ENCODE assay signal across 30 mouse cellular contexts in the genomic region with DNA sequence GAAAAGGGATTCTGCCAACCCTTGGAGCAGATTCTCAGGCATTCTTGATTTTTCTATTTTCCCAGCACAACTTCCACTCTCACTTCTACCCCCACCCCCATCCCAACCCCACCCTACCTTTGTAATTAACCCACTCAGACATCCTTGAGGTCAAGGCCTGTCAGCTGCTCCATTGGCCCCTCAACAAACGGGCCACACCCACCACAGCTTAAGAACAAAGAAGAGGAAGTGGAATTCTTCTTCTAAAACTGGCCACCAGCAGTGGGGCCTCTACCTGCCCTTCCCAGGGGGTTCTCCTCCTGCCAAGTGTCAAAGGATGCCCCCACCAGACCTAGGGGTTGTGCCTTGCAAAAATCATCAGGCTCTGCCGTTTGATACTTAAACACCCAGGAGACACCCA. TPM values are rescaled to one million over a fixed set of nuclear protein-coding genes. Genes with fewer than 3 reads are reported as not detected.
DNase-seq lines count a peak whose midpoint lies in the region; ATAC-seq lines count a peak whose summit lies in the region.
"Had no signal": no experiment of that assay in that cellular context is flagged by ENCODE, and none has a peak within 500 bp of the region (broad histone marks: within the 10 kb centered on the region; RNA-seq: fewer than 3 reads in every experiment).

No protein-coding gene starts in this region.

- 0 out of 2 replicates have a peak overlapping the region, but pooled peaks have one; percentile 23 for H3K27ac ChIP-seq in hindbrain, embryonic 10.5 days
- H3K27ac ChIP-seq in hindbrain, embryonic 12.5 days: no peak overlapping the region
- H3K27ac ChIP-seq: embryonic facial prominence, embryonic 13.5 days; gastrocnemius, adult 2 months; hindbrain, embryonic 14.5 days; midbrain, embryonic 15.5 days had no signal

- WGBS in hindbrain, embryonic 10.5 days: 55% methylated on average over 2 of the region's 2 CpGs
- 47% methylated on average over 2 of the region's 2 CpGs for WGBS in hindbrain, embryonic 12.5 days

- intact Hi-C loops in left cerebral cortex, postnatal 36 days (cut with DNase I): no loop called here

- peaks cover 42% of the 10 kb centered on the region for H3K4me1 ChIP-seq in hindbrain, embryonic 10.5 days (replicated peaks)
- peaks cover 20% of the 10 kb centered on the region for H3K4me1 ChIP-seq in hindbrain, embryonic 12.5 days
- H3K4me1 ChIP-seq: megakaryocyte, embryonic 14.5 days had no signal

- ATAC-seq in hindbrain, embryonic 12.5 days (ENCODE audit: low FRiP score): no peak
- ATAC-seq: activated CD4-positive, CD25-positive, alpha-beta regulatory T cell, adult 4 months; forebrain, embryonic 14.5 days; liver, postnatal 0 days; midbrain, embryonic 15.5 days; Patski had no signal

- H3K4me2 ChIP-seq in hindbrain, embryonic 12.5 days (replicated peaks): no peak overlapping the region
- H3K4me2 ChIP-seq: embryonic facial prominence, embryonic 13.5 days; heart, embryonic 12.5 days; hindbrain, embryonic 14.5 days; midbrain, embryonic 15.5 days had no signal

- H3K4me3 ChIP-seq in hindbrain, embryonic 10.5 days: no peak overlapping the region
- H3K4me3 ChIP-seq in hindbrain, embryonic 12.5 days: no peak overlapping the region
- H3K4me3 ChIP-seq: embryonic facial prominence, embryonic 13.5 days; erythroblast, embryonic 14.5 days; gastrocnemius, adult 2 months; heart, embryonic 12.5 days; megakaryocyte, embryonic 14.5 days; midbrain, embryonic 15.5 days; myocyte had no signal

- H3K9me3 ChIP-seq in hindbrain, embryonic 10.5 days: no peaks in the 10 kb centered on the region
- H3K9me3 ChIP-seq in hindbrain, embryonic 12.5 days (replicated peaks): no peaks in the 10 kb centered on the region
- H3K9me3 ChIP-seq: embryonic facial prominence, embryonic 13.5 days; heart, embryonic 12.5 days; megakaryocyte, embryonic 14.5 days; midbrain, embryonic 15.5 days had no signal

- no peak for DNase-seq in hindbrain, embryonic 10.5 days (ENCODE audit: low spot score)
- peak; percentile 49 to 57 for DNase-seq in spleen, postnatal 36 days (ENCODE audit: low spot score in 2 of 2)
- no peak for DNase-seq in spleen, postnatal 14 days (ENCODE audit: low spot score in 2 of 2)
- peak; percentile 90 for DNase-seq in R1 (ENCODE audit: low read depth, low spot score)
- DNase-seq in splenic B cell, adult 2 months (ENCODE audit: low read depth, low spot score): peak; percentile 19
- no peak for DNase-seq in left cerebral cortex, postnatal 36 days (ENCODE audit: low spot score in 2 of 2)
- no peak for DNase-seq in adrenal gland, adult (ENCODE audit: inconsistent age in 2 of 2, low spot score in 1 of 2)
- DNase-seq: adrenal gland, postnatal 14 days; cerebellum, adult 2 months; cerebellum, postnatal 25 days; gastrocnemius, adult 2 months; heart, postnatal 10 days; kidney, adult 9 months; kidney, postnatal 14 days; liver, postnatal 0 days; lung, postnatal 10 days; right cerebral cortex, postnatal 14 days; thymus, adult 18-20 months; thymus, postnatal 4 days had no signal

- H3K9ac ChIP-seq in hindbrain, embryonic 12.5 days: no peak overlapping the region
- H3K9ac ChIP-seq: embryonic facial prominence, embryonic 13.5 days; heart, embryonic 12.5 days; hindbrain, embryonic 14.5 days; liver, postnatal 0 days; midbrain, embryonic 15.5 days had no signal

- H3K36me3 ChIP-seq in hindbrain, embryonic 10.5 days: no peaks in the 10 kb centered on the region; the same call in 1 of the 2 replicates
- H3K36me3 ChIP-seq in hindbrain, embryonic 12.5 days: peaks cover 8% of the 10 kb centered on the region
- no peaks in the 10 kb centered on the region for H3K36me3 ChIP-seq in splenic B cell, adult 2 months (ENCODE audit: control insufficient read depth, insufficient read depth, low read length, poor library complexity, severe bottlenecking)
- H3K36me3 ChIP-seq: heart, embryonic 12.5 days had no signal

- H3K27me3 ChIP-seq in hindbrain, embryonic 10.5 days (ENCODE audit: insufficient read depth, poor library complexity, severe bottlenecking): peaks cover 6% of the 10 kb centered on the region; the same call in 1 of the 2 replicates
- H3K27me3 ChIP-seq in hindbrain, embryonic 12.5 days: no peaks in the 10 kb centered on the region
- H3K27me3 ChIP-seq in splenic B cell, adult 2 months (ENCODE audit: control insufficient read depth, insufficient read depth, low read length, poor library complexity, severe bottlenecking): no peaks in the 10 kb centered on the region
- H3K27me3 ChIP-seq: embryonic facial prominence, embryonic 13.5 days; heart, embryonic 12.5 days; midbrain, embryonic 15.5 days; Patski had no signal

RNA-seq across cellular contexts. Expression of a gene that starts 37.0 kb away (rescaled TPM):
- polyA plus RNA-seq in hindbrain, embryonic 10.5 days (2016; fragmentation: Nextera tagmentation; extraction: Ambion mirVana): 12.4 and 19.9 TPM in 2 replicates
- polyA plus RNA-seq in hindbrain, embryonic 12.5 days (2016; fragmentation: Nextera tagmentation; extraction: Ambion mirVana): 30.4 and 33.3 TPM in 2 replicates
- 10 to 100 TPM; 19.7 to 30.6 TPM for total RNA-seq in left cerebral cortex, postnatal 36 days (2021)
- polyA plus RNA-seq: erythroblast, embryonic 14.5 days; Patski had no signal

Comparison
In these comparisons a context has a peak if more than half of its experiments do, and no peak if none do; other contexts are left out.
1. DNase-seq: peak in spleen, postnatal 36 days (2 of 2), R1 (single experiment) and splenic B cell, adult 2 months (single experiment); none in hindbrain, embryonic 10.5 days (single experiment), spleen, postnatal 14 days (0 of 2), left cerebral cortex, postnatal 36 days (0 of 2) and adrenal gland, adult (0 of 2).